Mouse (Mus musculus): ENCODE measurements at regions not wholly inside any gene's neighbourhood (a gene's known extent, or its start where the extent isn't known, plus 50 kb on each side); places are given as distances from the start of the nearest gene placed in this dataset.
A peak's percentile ranks its signal among the peaks of the same experiment; 100 is the strongest.

- DNase-seq = no peak
Measured at GRCm38 (mm10) chr6:31065419-31065818, 106.5 kb upstream of the Klf14 start.

- no peak for DNase-seq
Measured at GRCm38 (mm10) chr6:31066861-31067260, 108.0 kb upstream of the Klf14 start.

- DNase-seq = no peak
Measured at GRCm38 (mm10) chr6:31067453-31067852, 108.6 kb upstream of the Klf14 start.

DNA sequence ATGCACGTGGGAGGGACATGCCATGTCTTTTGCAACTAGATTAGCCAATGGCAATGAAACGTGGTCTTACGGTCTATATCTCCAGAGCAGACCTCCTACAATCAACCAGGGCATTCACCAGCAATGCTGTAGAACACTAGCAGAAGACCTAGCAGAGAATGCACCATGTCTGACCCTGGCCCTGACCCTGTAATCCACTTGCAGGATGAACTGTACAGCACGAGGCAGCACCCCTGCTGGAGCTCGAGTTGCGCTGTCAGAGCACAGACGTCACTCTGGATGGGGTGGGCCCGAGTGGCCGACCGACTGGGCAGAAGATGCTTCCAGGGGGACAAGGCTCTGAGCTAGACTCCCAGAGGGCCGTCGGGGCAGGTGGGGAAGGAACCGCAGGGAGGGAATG lies 110.4 kb upstream of the Klf14 start:
- DNase-seq = no peak

GRCm38 (mm10) chr6:31070537-31070936 lies 111.7 kb upstream of the Klf14 start:
- no peak for DNase-seq

- no peak for DNase-seq
Measured at GRCm38 (mm10) chr6:31070966-31071365, 112.1 kb upstream of the Klf14 start.

DNA sequence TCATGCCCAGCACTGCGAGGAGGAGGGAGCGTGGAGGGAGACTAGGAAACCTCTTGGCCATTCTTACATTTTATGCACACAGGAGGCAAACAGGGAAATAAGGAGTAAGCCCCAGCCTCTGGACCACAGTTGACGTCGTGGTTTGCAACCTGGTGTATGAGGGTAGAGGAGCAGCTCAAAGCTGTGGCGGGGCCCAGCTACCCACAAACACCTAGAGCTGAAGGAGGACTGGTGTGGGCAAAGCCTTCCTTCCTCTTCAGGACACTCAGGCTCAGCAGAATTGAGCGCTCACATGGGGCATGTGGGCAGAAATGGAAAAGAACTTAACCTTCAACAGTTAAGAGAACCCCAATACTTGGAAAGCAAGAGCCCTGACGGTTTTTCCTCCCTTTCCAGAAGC lies 113.2 kb upstream of the Klf14 start:
- DNase-seq = no peak

GRCm38 (mm10) chr6:31072559-31072958 lies 113.7 kb upstream of the Klf14 start:
- DNase-seq = no peak

DNA sequence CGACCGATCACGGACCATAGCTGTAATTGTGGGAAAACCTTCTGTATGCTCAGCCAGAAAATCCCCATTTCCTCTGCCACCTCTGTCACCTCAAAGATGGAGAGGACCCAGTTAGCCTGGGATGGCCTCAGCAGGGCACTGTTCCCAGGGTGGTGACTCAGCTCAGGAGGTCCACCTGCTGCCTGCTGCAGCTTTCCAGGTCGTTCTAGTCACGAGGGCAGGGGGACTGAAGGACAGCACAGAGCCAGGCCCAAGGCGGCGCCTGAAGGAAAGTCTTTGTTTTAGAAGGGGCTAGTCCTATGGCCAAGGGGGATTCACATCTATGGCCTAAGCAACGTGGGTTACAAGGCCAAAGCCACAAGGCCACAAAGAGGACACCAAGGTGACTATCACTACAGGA lies 114.5 kb upstream of the Klf14 start:
- no peak for DNase-seq

DNA sequence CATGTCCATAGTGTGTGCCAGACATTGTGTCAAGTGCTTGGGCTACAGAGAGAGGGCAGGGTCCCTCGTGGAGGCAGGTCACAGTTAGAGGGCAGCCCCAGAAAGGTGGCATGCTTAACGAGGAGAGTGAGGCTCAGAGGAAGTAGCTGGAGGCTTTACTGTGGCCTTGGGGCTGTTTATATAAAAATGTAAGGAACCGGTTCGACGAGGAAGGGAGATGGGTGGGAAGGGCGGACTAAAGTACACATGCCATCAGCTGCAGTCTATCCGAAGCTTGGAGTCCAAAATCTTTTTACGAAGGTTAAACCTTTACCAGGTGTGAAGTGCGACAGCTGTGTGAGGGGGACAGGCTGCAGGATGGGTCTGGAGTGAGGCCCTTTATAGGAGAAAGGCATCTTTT lies 115.5 kb upstream of the Klf14 start:
- no peak for DNase-seq

GRCm38 (mm10) chr6:31075209-31075571 lies 116.3 kb upstream of the Klf14 start:
- no peak for DNase-seq

- DNase-seq = peak; percentile 72
Measured at GRCm38 (mm10) chr6:31075572-31076477, 116.9 kb upstream of the Klf14 start.

DNA sequence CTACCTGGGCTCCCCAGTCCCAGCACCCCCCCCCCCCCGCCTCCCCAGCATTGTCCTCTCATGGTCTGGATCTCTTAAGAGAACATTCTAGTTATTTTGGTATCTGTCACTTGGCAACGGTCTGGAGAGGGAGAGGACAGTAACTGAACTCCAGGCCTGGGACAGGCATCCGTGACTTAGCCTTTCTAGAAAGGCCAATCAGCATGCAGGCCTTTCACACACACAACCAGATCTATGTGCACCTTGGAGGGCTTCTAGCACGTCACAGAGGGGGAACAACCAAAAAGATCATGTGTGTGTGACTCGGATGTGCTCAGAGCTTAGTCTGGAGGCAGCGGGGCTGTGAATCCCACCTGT lies 117.6 kb upstream of the Klf14 start:
- no peak for DNase-seq

DNA sequence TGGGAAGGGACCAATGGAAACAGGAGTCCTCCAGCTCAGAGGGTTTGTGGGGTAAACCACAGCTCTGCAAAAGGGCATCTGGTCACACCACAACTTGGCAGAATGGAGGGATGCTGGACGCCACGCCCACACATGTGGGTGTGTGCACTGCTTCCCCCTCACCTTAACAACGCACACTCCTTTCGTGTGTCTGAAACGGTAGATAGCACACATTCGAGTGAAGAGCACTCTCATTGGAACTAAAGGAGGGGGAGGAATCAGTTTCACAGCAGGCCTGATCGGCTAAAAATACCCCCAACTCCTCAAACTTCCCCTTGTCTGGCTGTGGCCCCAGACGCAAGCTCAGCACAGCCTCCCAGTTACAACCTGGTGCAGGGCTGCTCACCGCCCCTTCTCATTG lies 118.3 kb upstream of the Klf14 start:
- DNase-seq = no peak

DNA sequence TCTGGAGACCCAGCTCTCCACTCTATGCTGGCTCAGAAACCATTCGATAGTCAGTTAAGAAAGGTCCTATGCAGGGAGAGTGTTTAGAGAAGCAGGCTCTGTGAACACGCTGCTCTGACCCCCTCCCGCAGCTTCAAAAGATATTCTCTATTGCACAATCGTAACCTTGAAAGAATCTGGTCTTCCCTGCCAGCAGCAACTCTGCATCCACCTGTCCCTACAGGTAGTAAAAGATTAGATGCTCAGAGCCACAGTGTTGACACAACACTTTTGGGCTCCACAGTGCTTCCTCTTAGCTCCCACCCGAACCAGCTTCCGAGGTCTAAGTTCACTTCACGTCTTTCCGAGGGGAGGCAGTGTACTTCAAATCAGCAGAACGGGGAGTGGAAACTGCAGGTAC lies 118.9 kb upstream of the Klf14 start:
- DNase-seq = no peak

DNA sequence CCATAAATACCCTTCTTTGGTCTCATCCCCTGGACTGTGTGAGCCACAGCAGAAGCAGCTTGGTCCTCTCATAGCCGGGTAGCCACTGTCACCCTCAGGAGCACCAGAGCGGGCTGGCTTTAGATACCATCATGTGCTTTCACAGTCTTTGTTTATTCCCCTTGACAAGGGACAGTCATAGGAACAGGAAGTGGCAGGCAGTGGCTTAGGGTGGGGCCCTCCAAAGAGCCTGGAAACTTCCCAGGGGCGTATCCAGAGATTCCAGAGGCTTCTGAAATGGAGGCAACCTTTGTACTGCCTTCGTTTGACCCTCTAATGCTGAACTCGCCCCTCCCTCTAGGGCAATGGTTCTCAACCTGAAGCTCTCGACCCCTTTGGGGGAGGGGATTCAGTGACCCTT lies 119.5 kb upstream of the Klf14 start:
- no peak for DNase-seq

GRCm38 (mm10) chr6:31079586-31080259 lies 120.8 kb upstream of the Klf14 start:
- no peak for DNase-seq

GRCm38 (mm10) chr6:31080279-31080678 lies 121.4 kb upstream of the Klf14 start:
- no peak for DNase-seq

GRCm38 (mm10) chr6:31080691-31081090 lies 121.8 kb upstream of the Klf14 start:
- no peak for DNase-seq

- DNase-seq = no peak
Measured at GRCm38 (mm10) chr6:31081238-31081637, 122.4 kb upstream of the Klf14 start.

DNA sequence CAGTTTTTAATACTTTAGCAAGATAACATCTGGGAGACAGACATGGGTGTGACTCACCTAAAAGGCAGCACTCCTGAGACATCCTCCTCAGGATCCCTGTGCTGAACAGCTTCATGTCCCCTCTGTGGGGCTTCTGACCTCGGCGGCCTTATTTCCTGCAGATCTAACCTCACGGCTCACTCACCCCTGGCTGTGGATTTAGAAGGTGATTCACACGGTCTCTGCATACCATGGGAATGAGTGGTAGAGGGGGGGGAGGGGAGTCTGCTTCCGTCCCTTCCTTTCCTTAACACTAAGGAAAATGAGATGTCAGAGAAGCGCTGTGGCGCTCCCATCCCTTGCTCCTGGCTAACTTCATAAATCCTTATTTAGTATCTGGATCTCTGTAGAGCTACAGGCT lies 123.1 kb upstream of the Klf14 start:
- DNase-seq = no peak

DNA sequence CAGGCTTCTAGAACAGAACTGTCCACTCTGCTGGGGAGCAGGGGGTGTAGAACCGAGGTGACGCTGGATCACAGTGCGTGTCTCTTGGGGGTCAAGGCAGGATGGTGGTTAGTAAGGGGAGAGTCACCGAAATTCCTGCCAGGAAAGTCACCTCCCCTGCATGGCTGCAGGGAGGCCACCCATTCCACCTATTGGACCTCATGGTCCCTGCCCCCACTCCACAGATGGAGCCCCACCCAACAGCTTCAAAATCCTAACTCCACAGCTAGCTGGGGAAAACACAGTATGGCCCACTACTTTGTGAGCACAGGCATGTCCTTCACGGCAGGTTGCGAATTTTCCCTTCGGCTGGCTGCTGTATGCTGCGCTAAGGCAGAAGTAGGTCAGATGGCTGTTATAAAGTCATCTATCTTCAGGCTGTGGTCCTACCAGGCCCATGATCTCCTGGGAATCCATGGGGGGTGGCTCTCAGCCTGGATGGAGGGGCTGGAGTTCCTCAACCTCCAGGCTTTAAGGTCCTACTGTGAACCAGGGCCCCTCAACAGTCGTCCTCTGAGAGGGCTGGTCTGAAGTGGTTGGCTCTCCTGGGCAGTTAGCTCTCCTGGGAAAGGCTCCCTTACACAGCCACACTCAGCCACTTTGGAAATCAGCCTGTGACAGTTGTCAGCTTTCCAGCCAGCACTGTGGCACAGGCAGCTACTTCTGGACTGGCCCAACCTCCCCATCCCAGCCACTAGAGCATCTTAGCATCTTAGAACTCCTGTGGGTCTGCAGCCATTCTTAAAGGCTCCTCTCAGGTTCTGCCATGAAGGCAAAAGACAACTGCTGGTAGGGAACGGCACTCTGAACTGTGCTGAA lies 124.0 kb upstream of the Klf14 start:
- DNase-seq = no peak

GRCm38 (mm10) chr6:31083701-31084100 lies 124.8 kb upstream of the Klf14 start:
- DNase-seq = no peak
